Mouse (Mus musculus): ENCODE results near the gene Parp2. TPM values are rescaled to one million over a fixed set of nuclear protein-coding genes. Genes with fewer than 3 reads are reported as not detected.

Gene Parp2
- polyA plus RNA-seq, 1 experiment from 2014 or later = 40.9 TPM

DNA sequence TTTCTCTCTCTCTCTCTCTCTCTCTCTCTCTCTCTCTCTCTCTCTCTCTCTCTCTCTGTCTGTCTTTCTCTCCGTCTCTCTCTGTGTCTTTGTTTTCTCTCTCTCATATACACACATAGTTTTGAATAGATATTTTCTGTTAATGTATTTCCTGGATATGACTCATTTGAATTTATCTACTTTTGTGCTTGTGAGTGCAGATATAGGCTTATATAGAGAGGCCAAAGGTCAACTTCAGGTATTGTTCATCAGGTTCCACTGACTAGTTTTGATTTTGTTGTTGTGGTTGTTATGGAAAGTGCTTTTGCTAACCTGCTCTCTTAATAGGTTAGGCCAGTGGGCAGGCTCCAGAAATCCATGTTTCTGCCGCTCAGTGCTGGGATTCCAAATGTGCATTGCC, 5.4 kb downstream of the Parp2 start:
- Histone ChIP-seq H3K36me3 (replicated peaks; ENCODE audit: control insufficient read depth, insufficient read depth) (peaks cover 70% of the 10 kb centered on the region), H3K9me3 (ENCODE audit: control insufficient read depth, low read length) (no peaks in the 10 kb centered on the region), H3K4me1 (replicated peaks; ENCODE audit: control insufficient read depth, insufficient read depth, low read length) (0 out of 2 replicates have a peak, but pooled peaks cover 5% of the 10 kb centered on the region), H3K4me3 (replicated peaks; ENCODE audit: low read length) (no peak overlapping the region), H3K4me2 (replicated peaks) (no peak overlapping the region), H3K27me3 (ENCODE audit: control insufficient read depth, insufficient read depth, low read length) (no peaks in the 10 kb centered on the region), H3K27ac (no peak overlapping the region), H3K9ac (no peak overlapping the region)
- ATAC-seq (ENCODE audit: low FRiP score) (no peak), DNase-seq (ENCODE audit: low spot score) (no peak)
- WGBS = 93% methylated on average over 2 of the region's 2 CpGs

GRCm38 (mm10) chr14:50823240-50823639, 15.6 kb downstream of the Parp2 start:
- Histone ChIP-seq H3K9me3 (ENCODE audit: control insufficient read depth, low read length) (no peaks in the 10 kb centered on the region), H3K36me3 (replicated peaks; ENCODE audit: control insufficient read depth, insufficient read depth) (peaks cover 48% of the 10 kb centered on the region), H3K27ac (no peak overlapping the region), H3K27me3 (ENCODE audit: control insufficient read depth, insufficient read depth, low read length) (no peaks in the 10 kb centered on the region), H3K4me2 (replicated peaks) (no peak overlapping the region), H3K9ac (no peak overlapping the region), H3K4me3 (replicated peaks; ENCODE audit: low read length) (no peak overlapping the region), H3K4me1 (replicated peaks; ENCODE audit: control insufficient read depth, insufficient read depth, low read length) (no peaks in the 10 kb centered on the region)
- ATAC-seq (ENCODE audit: low FRiP score) (no peak), DNase-seq (ENCODE audit: low spot score) (no peak)
- 71% methylated on average over 2 of the region's 2 CpGs for WGBS

- H3K4me1 ChIP-seq (replicated peaks; ENCODE audit: control insufficient read depth, insufficient read depth, low read length) = no peaks in the 10 kb centered on the region
- H3K27me3 ChIP-seq (ENCODE audit: control insufficient read depth, insufficient read depth, low read length) = no peaks in the 10 kb centered on the region
- no peaks in the 10 kb centered on the region for H3K9me3 ChIP-seq (ENCODE audit: control insufficient read depth, low read length)
- H3K36me3 ChIP-seq (replicated peaks; ENCODE audit: control insufficient read depth, insufficient read depth) = peaks cover 40% of the 10 kb centered on the region
- H3K4me2 ChIP-seq (replicated peaks) = no peak overlapping the region
- ATAC-seq (ENCODE audit: low FRiP score) = no peak
- no peak overlapping the region for H3K4me3 ChIP-seq (replicated peaks; ENCODE audit: low read length)
- DNase-seq (ENCODE audit: low spot score) = no peak
- no peak overlapping the region for H3K27ac ChIP-seq
- WGBS = 93% methylated on average over 9 of the region's 9 CpGs
- no peak overlapping the region for H3K9ac ChIP-seq
Measured at GRCm38 (mm10) chr14:50824219-50824618, 16.6 kb downstream of the Parp2 start.

DNA sequence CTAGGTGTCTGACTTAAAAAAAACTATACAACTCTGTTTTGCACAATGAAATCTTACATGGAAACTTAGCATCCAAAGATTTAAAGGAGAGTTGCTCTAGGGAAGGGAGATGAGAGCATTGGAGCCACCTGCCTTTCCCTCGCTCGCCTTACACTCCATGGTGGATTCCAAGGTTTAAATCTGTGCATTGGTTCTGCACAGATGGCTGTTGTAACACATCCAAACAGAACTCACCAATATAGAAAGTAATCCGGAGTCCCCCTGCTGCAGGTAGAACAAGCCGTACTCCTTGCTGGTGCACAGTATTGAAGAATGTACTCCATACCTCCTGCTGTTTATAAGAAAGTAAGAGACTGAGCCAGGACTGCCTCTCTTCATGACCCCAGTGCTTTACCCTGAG, 18.9 kb downstream of the Parp2 start:
- no peak overlapping the region for H3K4me3 ChIP-seq (replicated peaks; ENCODE audit: low read length)
- H3K4me2 ChIP-seq (replicated peaks) = no peak overlapping the region
- DNase-seq (ENCODE audit: low spot score) (no peak), ATAC-seq (ENCODE audit: low FRiP score) (no peak)
- no peaks in the 10 kb centered on the region for H3K9me3 ChIP-seq (ENCODE audit: control insufficient read depth, low read length)
- H3K27me3 ChIP-seq (ENCODE audit: control insufficient read depth, insufficient read depth, low read length) = no peaks in the 10 kb centered on the region
- WGBS = 88% methylated on average over 4 of the region's 4 CpGs
- no peak overlapping the region for H3K27ac ChIP-seq
- H3K36me3 ChIP-seq (replicated peaks; ENCODE audit: control insufficient read depth, insufficient read depth) = peaks cover 17% of the 10 kb centered on the region
- H3K9ac ChIP-seq = no peak overlapping the region
- H3K4me1 ChIP-seq (replicated peaks; ENCODE audit: control insufficient read depth, insufficient read depth, low read length) = no peaks in the 10 kb centered on the region

GRCm38 (mm10) chr14:50829878-50830277, 22.2 kb downstream of the Parp2 start:
- Histone ChIP-seq H3K27ac (no peak overlapping the region), H3K4me1 (replicated peaks; ENCODE audit: control insufficient read depth, insufficient read depth, low read length) (no peaks in the 10 kb centered on the region), H3K4me2 (replicated peaks) (no peak overlapping the region), H3K9ac (no peak overlapping the region), H3K36me3 (replicated peaks; ENCODE audit: control insufficient read depth, insufficient read depth) (no peaks in the 10 kb centered on the region; the same call in 1 of the 2 replicates), H3K27me3 (ENCODE audit: control insufficient read depth, insufficient read depth, low read length) (no peaks in the 10 kb centered on the region), H3K4me3 (replicated peaks; ENCODE audit: low read length) (no peak overlapping the region), H3K9me3 (ENCODE audit: control insufficient read depth, low read length) (no peaks in the 10 kb centered on the region)
- WGBS = 90% methylated on average over 3 of the region's 3 CpGs
- ATAC-seq (ENCODE audit: low FRiP score) (no peak), DNase-seq (ENCODE audit: low spot score) (no peak)

DNA sequence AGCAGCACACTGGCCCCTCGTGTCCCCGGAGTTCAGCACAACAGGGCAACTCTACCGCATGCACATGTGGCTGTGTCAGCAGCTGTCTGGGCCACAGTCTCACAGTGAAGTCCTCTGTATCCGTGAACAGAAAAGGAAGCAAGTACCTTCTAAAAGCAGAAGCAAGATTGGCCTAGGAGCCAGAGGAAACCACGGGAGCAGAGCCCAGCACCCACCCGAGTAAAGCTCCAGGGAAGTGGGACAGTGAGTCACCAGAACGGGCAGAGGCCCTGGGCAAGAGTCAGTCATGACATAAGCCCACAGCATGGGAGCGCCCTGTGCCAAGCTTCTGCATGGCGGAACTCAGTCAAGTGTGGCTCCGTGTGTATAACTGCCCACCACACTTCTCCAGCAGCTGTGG, 26.3 kb downstream of the Parp2 start:
- 84% methylated on average over 10 of the region's 10 CpGs for WGBS
- Histone ChIP-seq H3K9ac (no peak overlapping the region), H3K4me1 (replicated peaks; ENCODE audit: control insufficient read depth, insufficient read depth, low read length) (no peaks in the 10 kb centered on the region), H3K4me3 (replicated peaks; ENCODE audit: low read length) (no peak overlapping the region), H3K27me3 (ENCODE audit: control insufficient read depth, insufficient read depth, low read length) (no peaks in the 10 kb centered on the region), H3K4me2 (replicated peaks) (no peak overlapping the region), H3K9me3 (ENCODE audit: control insufficient read depth, low read length) (no peaks in the 10 kb centered on the region), H3K27ac (no peak overlapping the region), H3K36me3 (replicated peaks; ENCODE audit: control insufficient read depth, insufficient read depth) (peaks cover 8% of the 10 kb centered on the region; the same call in 1 of the 2 replicates)
- ATAC-seq (ENCODE audit: low FRiP score) (no peak), DNase-seq (ENCODE audit: low spot score) (no peak)

DNA sequence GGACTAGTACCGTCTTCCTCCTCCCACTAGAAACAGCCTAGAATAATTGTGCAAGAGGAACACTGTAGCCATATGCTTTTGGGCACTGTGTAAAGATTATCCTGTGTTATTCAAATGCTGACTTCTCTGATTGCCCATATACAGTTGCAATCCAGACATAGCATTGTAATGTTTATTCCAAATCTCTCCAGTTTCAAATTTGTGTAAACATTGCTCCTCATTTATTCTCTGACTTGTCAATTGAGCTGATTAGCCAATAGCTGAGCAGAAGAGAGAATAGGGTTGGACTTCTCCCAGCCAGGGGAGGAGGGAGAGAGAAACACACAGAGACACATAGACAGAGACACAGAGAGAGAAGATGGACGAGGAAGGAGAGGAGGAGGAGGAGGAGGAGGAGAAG, 26.8 kb downstream of the Parp2 start:
- no peak overlapping the region for H3K27ac ChIP-seq
- ATAC-seq (ENCODE audit: low FRiP score) = no peak
- H3K27me3 ChIP-seq (ENCODE audit: control insufficient read depth, insufficient read depth, low read length) = no peaks in the 10 kb centered on the region
- H3K4me3 ChIP-seq (replicated peaks; ENCODE audit: low read length) = no peak overlapping the region
- DNase-seq (ENCODE audit: low spot score) = no peak
- H3K9me3 ChIP-seq (ENCODE audit: control insufficient read depth, low read length) = no peaks in the 10 kb centered on the region
- no peak overlapping the region for H3K9ac ChIP-seq
- WGBS = 63% methylated on average over 2 of the region's 2 CpGs
- H3K4me1 ChIP-seq (replicated peaks; ENCODE audit: control insufficient read depth, insufficient read depth, low read length) = no peaks in the 10 kb centered on the region
- no peak overlapping the region for H3K4me2 ChIP-seq (replicated peaks)
- 0 out of 2 replicates have a peak, but pooled peaks cover 8% of the 10 kb centered on the region for H3K36me3 ChIP-seq (replicated peaks; ENCODE audit: control insufficient read depth, insufficient read depth)

- WGBS = 73% methylated on average over 6 of the region's 6 CpGs
- Histone ChIP-seq H3K9me3 (ENCODE audit: control insufficient read depth, low read length) (no peaks in the 10 kb centered on the region), H3K27ac (no peak overlapping the region), H3K4me1 (replicated peaks; ENCODE audit: control insufficient read depth, insufficient read depth, low read length) (no peaks in the 10 kb centered on the region), H3K36me3 (replicated peaks; ENCODE audit: control insufficient read depth, insufficient read depth) (0 out of 2 replicates have a peak, but pooled peaks cover 8% of the 10 kb centered on the region), H3K4me2 (replicated peaks) (no peak overlapping the region), H3K9ac (no peak overlapping the region), H3K27me3 (ENCODE audit: control insufficient read depth, insufficient read depth, low read length) (no peaks in the 10 kb centered on the region), H3K4me3 (replicated peaks; ENCODE audit: low read length) (no peak overlapping the region)
- DNase-seq (ENCODE audit: low spot score) = no peak
- ATAC-seq (ENCODE audit: low FRiP score) = no peak
Measured at GRCm38 (mm10) chr14:50837236-50837635, 29.6 kb downstream of the Parp2 start.

- DNase-seq (ENCODE audit: low spot score) = no peak
- ATAC-seq (ENCODE audit: low FRiP score) = no peak
- H3K4me2 ChIP-seq (replicated peaks) = no peak overlapping the region
- H3K9ac ChIP-seq = no peak overlapping the region
- 93% methylated on average over 5 of the region's 5 CpGs for WGBS
- no peaks in the 10 kb centered on the region for H3K4me1 ChIP-seq (replicated peaks; ENCODE audit: control insufficient read depth, insufficient read depth, low read length)
- no peak overlapping the region for H3K4me3 ChIP-seq (replicated peaks; ENCODE audit: low read length)
- H3K36me3 ChIP-seq (replicated peaks; ENCODE audit: control insufficient read depth, insufficient read depth) = no peaks in the 10 kb centered on the region
- no peak overlapping the region for H3K27ac ChIP-seq
- no peaks in the 10 kb centered on the region for H3K9me3 ChIP-seq (ENCODE audit: control insufficient read depth, low read length)
- no peaks in the 10 kb centered on the region for H3K27me3 ChIP-seq (ENCODE audit: control insufficient read depth, insufficient read depth, low read length)
Measured at GRCm38 (mm10) chr14:50855788-50856187, 48.1 kb downstream of the Parp2 start.

DNA sequence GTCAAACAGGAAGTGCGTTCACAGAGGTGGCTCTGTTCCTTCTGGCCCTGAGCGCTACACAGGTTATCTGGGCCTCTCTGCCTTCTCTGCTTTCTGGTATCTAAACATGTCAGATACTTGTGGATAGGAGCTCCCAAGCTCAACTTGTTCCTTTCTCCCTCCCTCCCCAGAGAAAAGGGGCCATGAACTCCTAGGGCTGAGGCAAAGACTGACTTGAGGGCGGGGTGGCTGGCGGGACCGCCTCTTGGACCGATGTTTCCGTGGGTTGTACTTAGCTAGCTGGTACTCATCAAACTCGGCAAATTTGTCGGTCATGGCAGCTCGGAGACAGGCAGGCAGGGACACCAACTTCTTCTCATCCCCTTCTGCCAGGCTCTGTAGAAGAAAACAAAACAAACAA, 55.0 kb downstream of the Parp2 start:
- DNase-seq (ENCODE audit: low spot score) (no peak), ATAC-seq (ENCODE audit: low FRiP score) (no peak)
- H3K4me3 ChIP-seq (replicated peaks; ENCODE audit: low read length) = no peak overlapping the region
- no peaks in the 10 kb centered on the region for H3K9me3 ChIP-seq (ENCODE audit: control insufficient read depth, low read length)
- no peaks in the 10 kb centered on the region for H3K27me3 ChIP-seq (ENCODE audit: control insufficient read depth, insufficient read depth, low read length)
- no peak overlapping the region for H3K4me2 ChIP-seq (replicated peaks)
- no peaks in the 10 kb centered on the region for H3K4me1 ChIP-seq (replicated peaks; ENCODE audit: control insufficient read depth, insufficient read depth, low read length)
- no peak overlapping the region for H3K9ac ChIP-seq
- H3K27ac ChIP-seq = no peak overlapping the region
- WGBS = 94% methylated on average over 10 of the region's 10 CpGs
- H3K36me3 ChIP-seq (replicated peaks; ENCODE audit: control insufficient read depth, insufficient read depth) = no peaks in the 10 kb centered on the region

Data from hindbrain, embryonic 14.5 days (tissue).